Mouse (Mus musculus) layer of hippocampus, adult 18-20 months (tissue): Measurements from ENCODE around the gene Cenpx. TPM values are rescaled to one million over a fixed set of nuclear protein-coding genes. Genes with fewer than 3 reads are reported as not detected.
"Not testable (repeated sequence)": the region's sequence is repeated elsewhere in the genome, so short reads cannot be mapped to it uniquely, and the experiment has no call there.

ENCODE experiments used
- DNase-seq, 2 experiments: peaks; one replicate each; pipeline ENCODE4 v3.0.0; 2022; ENCODE audit warnings: low spot score in 2 of 2
- total RNA-seq, 2 experiments: library from RNA; stranded (reverse); gene quantifications; 2 replicates each; pipeline ENCODE4 v1.2.3; 2021

Gene Cenpx
- total RNA-seq, 2 experiments from 2014 or later: 15.8 to 18.7 TPM

DNA sequence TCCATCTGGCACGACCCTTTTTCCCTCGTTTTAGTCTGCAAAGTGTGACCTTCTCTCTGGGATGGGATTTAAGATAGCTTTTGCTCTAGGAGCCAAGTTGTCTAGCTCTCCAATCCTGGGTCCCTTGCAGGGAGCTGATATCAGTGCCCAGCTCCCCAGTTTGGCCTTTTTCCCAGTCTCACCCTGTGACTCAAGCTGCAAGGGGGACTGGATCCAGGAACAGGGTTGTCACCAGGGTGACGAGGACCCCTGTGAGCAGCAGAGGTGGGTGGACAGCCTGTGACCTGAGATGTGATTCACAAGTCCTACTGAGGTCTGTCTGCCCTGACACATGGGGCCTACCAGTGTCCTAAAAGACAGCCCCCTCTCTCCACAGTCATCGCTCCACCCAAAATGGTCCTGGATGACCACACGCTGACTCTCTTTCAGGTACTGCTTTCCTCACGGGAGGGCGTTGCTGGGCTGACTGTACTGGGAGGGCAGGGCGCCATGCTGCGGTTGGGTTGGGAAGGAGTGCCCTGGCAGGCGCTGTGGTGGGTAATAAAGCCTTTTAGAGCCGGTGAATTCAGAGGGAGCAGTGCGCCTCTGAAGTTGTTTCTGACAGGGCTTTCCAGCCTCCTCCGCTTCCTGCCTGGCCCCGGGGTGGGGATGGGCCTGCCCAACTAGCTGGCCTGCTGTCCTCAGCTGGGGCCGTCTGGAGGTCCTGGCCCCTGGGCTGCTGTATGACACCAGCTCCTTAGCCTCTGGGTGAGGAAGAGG is 9.7 kb downstream of the Cenpx start:
- no peak for DNase-seq

DNA sequence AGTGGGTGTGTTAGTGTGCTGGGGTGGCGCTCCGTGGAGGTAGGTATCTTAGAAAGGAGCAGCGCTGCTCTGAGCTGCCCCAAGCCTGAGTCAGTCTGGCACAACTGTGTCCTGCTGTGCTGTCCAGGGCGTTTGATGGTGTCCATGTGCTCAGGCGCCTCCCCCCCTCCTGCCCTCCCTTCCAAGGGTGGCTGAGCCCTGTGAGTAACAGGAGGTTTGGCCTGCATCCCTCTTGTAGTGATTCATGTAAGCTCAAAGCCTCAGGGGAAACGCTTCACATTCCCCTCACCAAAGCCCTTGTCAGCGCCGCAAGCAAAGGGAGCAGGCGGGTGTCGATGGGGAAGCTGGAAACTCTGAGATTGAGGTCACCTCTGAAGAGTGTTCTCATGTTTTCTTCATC is 15.8 kb downstream of the Cenpx start:
- DNase-seq: no peak

DNA sequence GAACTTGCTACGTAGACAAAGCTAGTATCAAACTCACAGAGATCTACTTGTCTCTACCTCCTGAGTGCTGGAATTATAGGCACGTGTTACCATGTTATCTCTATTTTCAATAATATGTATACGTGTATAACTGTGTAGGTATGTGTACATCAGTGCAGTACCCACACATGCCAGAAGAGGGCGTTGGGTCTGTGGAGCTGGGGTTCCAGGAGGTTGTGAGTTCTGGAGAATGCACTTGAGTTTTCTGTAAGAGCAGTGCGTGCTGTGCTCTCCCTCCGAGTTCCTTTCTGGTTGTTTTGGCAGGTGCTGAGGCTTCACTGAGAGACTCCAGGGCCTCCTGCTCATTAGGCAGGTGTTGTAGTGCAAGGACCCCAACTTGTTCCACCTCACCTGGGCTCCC is 17.0 kb downstream of the Cenpx start:
- DNase-seq: no peak

DNA sequence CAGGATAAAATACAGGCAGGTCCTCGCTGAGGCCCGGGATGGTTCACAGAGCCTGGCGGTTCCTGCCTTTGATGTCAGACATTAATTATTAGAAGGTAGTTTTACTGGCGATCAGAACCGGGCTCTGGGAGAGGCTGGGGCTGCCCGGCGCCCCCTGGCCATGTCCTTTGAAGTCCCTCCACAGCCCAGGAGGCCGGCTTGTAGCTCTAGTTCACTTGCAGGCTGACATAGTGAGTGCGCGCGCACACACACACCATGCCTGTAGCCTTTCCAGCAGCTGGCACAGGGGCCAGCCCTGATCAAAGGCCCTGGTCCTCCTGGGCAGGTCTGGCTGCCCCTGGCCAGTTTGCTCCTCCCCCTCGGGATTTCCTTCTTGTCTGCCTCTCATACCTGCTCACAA is 17.9 kb downstream of the Cenpx start:
- DNase-seq: no peak

DNA sequence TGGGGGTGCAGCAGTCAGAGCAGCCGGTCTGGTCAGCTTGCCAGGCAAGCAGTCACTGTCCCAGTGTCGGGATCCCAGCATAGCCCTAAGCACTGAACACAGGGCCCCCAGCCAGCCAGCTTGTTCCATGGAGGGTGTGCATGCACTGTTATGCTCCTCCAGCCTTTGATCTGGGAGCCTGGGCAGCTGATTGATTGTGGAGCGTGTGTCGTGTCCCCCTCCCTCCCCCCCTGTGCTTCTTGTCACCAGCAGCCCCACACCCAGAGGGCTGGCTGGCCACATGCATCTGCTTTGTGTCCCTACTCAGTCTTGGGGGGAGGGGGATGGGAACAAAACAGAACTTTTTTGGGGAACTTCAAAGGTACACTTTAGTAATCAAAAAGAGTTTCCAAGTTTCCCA is 18.4 kb downstream of the Cenpx start:
- DNase-seq: no peak

DNA sequence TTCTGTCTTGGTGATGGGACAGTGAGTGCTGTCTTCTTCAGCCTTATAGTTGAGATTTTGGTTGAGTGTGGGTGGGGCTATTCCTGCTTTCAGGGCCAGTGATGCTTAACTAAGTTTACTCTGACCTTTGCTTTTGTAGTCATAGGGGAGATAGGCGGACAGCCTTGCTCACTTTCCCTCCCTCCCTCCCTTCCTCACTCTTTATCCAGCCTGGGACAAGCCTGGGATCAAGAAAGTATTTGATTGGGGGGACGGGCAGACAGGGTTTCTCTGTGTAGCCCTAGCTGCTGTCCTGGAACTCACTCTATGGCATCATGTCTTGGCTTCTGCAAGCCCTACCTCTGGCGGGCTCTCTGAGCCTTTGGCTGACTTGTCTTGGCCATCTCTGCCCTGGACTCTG is 20.1 kb downstream of the Cenpx start:
- no peak for DNase-seq

DNA sequence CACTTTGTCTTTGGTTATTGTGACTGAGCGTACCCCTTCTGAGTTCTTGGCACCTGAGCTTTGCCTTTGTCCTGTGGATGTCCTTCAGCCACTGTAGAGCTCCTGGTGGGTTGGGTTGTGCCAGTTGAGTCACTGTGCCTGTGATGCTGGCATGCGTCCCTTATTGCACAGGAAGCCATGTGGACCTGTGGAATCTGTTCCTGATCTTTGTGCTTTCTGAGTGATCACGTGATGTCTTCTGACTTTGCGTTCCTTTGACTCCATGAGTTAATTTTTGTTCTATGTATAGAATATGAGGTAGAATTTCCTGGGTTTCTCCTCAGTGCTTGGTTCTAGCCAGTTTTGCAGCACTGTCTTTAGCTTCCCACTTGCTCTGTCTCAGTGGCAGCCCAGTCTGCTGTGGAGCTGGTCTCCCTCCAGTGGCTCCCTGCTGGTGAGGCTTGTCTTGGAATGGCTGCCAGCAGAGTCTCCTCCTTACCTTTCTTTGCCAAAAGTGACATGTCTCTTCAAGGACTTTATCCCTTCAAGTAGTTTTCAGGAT is 21.0 kb downstream of the Cenpx start:
- DNase-seq: peak in 1 of 2 experiments; percentile 60

DNA sequence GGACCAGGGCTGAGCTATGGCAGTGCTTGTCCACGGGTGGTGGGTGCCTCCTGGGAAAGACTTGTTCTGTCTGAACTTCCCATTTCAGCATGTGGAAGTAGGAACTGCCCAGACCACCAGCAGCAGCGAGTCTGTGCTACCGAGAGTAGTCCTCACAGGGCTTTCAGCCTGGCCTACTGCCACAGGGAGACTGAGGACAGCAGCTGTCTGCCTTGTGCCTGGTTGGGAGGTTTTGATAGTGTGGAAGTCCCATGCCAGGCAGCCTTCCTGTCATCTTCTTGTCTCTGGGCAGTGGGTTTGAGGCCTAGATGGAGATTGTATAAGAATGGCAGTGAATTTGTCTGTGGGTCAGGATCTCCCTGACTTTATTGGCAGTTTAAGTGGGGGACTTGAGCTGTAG is 24.2 kb downstream of the Cenpx start:
- no peak for DNase-seq

DNA sequence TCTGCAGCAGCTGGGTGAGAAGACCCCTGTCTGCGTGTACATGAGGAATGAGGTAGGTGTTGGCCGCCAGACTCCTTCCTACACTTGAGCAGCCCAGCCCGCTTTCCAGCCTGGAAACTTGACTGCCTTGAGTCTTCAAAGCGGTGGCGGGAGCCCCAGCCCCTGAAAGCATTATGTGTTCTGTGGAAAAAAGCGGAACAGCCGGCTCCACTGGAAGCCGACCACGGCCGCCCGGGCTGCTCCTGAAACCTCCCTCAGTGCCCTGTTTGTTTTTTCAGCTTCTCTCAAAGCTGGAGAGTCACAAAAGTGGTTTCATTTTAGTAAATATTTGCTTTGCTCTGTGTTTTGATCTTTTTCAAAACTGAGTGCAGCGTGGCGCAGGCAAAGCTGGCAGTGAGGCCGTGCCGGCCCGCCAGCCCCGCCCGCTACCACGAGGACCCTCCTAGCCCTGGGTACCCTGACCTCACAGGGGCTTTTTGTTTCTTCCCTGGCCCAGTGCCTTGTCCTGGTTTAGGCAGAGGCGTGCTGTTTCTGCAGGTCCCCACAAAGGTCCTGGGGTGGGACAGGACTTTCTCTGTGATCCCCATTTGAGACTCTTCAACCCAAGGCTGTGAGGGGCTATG is 26.8 kb downstream of the Cenpx start:
- no peak for DNase-seq

DNA sequence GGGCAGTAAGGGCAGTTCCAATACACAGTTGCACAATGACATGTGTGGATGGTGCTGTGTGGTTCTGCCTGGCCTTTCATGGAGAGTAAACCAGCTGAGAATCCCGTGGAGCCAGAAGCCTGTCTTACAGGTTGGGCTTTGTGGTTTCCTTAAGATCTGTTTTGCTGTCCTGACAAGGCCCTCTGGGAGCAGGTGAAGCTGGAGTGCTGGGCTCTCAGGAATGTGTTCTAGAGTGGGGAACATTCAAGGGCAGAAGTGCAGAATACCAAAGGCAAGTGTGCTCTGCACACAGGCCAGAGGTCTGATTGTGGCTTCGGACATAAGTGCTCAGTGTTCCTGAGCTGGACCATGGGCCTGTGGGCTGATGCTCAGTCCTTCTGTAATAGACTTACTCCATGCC is 28.9 kb downstream of the Cenpx start:
- no peak for DNase-seq

DNA sequence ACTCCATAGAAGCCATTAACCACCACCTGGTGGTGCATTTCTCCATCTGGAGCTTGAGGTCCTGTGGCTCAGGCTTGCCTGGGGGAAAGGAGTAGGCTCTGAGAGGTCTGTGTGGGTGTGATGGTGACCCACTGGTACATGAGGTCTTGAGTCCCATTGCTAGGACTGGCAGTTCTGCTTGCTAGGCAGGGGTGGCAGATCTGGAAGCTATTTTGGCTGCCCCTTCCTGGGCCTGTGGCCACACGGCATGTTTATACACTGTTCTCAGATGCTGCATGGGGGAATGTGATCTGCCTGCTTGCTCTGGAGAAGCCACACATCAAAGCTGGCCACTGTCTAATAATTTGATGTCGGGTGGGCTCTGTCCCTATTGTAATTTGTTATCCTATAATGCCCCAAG is 29.5 kb downstream of the Cenpx start:
- DNase-seq: no peak

DNA sequence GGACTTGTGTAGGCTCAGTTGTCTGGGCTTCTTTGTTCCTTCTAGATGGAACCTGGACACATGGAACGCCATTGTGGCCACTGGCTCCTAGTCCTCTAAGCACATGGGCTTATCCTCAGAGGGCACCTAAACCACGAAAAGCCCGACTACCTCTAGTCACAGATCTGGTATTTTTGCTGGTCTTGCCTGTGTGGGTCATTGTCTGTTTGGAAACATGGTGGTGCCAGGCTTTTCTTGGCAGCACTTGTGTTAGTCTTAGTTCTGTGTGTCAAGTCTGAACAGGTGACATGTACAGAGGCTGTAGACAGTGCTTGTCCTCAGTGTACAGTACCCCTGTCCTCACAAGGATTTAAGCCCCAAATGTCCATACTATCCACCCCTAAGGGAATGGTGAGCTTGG is 30.0 kb downstream of the Cenpx start:
- no peak for DNase-seq

DNA sequence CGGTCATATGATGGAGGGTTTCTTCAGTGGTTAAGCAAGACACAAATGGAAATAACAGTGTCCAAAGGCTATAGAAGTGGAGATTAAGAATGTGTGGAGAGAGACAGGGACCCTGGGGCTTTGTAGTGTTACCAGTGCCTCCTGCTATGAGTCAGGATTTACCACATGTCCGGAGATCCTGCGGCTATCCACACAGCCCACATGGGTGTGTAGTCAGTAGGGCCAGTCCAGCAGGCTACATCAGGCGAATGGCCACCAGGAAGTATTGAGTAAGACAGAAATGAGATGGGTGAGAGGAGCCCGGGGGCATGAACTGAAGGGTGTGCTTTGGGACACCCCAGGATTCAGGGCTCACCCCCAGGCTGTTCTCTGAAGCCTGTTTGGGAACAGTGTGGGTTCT is 30.9 kb downstream of the Cenpx start:
- DNase-seq: no peak

DNA sequence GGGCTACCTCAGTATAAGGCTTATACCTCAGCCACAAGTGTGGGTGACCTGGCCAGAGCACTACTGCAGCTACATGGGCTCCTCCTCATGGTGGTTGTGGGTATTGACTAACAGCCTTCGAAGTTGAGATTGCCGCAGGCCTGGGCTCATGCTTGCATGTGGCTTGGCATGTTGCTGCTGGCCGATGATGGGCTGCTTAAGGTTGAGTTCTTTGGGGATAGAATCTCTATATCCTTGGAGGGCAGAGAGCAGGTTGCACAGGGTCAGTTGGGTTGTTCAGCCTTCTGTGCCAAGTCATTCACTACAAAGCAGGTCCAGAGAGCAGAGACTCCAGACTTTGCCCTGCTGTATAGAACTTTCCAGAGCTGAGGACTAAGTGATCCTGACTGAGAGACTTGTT is 33.6 kb downstream of the Cenpx start:
- no peak for DNase-seq

DNA sequence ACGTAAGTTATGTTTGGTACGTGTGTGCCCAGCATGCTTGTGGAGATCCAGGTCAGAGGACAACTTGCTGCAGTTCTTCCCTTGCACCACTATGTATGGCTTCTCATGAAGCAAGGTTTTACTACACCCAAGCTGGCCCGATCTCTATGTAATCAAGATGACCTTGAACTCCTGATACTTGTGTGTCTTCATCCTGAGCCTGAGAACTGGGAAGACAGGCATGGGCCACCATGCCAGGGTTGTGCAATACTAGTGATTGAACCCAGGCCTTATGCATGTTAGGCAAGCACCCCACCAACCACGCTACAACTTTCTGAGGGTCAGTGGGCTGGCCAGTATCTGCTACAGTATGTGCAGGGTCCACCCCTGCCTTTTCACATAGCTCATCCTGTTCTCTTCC is 36.6 kb downstream of the Cenpx start:
- DNase-seq: no peak

DNA sequence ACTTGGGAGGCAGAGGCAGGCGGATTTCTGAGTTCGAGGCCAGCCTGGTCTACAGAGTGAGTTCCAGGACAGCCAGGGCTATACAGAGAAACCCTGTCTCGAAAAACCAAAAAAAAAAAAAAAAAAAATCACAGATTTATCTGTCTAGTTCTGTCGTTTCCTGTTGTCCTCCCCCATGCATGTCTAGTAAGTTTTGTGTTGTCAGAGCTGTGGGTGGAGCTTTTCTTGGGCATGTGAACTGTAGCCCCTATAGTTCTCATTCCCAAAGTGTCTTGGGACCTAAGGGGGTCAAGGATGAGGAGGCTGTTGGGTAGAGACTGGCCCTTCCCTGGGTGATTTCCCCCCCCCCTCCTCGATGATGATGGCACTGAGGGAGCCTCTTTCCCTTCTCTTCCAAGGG is 37.7 kb downstream of the Cenpx start:
- DNase-seq: not testable (repeated sequence)

DNA sequence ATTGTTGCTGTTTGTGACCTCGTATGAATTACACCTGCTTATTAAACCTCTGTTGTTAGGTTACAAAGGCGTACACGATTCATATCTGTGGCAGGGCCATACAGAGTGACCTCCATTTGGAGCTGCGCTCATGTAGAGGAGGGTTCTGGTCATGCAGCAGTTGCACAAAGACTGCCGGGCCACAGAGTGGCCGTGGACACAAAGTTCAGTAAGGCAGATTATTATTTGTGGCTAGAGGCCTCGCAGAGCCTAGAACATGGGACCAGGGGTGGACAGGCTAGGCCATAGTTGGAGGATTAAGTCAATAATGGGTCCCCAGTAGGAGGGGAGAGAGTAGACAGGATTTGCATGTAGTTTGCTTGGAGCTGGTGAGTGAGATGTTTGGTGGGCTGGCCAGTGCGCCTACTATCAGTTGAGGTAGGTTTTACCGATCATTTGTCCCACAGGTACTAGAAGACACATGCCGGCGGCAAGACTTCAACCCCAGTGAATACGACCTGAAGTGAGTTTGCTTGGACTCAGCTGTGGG is 39.9 kb downstream of the Cenpx start:
- DNase-seq: no peak

DNA sequence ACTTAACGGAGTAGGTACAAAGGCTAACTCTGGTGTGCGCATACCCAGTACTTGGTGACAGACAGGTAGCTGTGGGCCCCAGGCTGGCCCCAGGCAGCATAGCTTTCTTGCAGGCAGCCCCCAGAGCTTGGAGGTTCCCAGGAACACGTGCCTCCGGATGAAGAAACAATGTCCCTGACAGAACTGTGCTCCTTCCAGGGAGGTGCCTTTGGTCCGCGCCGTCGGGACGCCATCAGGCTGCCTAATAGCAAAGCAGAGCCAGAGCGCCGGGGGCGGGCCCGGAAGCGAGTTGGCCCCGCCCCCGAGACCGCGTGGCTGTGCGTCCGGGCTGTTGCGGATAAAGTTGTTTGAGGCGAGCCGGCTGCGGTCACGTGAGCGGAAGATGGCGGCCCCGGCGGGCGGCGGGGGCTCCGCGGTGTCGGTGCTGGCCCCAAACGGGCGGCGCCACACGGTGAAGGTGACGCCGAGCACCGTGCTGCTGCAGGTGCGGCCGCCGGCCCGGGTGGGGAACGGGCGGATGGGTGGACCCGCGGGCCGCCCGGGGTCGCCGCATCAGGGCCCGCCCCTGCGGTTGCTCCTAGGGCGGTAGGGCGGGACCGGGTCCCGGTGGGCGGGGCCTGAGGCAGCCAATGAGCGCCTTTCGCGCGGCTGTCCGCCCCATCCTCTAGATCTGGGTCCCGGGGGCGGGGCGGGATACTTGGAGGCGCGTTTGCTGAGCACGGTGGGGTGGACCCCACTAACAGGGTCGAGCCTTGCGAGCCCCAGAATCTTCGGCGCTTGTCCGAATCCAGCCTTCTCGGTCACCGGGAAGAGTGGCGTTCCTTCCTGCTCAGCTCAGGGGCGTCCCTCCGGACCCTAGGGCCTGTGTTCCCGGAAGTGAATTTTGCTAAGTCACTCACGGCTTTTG is 40.6 kb downstream of the Cenpx start, which contains the start of gene Aspscr1:
Aspscr1 (plus strand) TSS at position 287 of the 907 bp plus-strand sequence.
- peak; percentile 90 to 95 for DNase-seq

DNA sequence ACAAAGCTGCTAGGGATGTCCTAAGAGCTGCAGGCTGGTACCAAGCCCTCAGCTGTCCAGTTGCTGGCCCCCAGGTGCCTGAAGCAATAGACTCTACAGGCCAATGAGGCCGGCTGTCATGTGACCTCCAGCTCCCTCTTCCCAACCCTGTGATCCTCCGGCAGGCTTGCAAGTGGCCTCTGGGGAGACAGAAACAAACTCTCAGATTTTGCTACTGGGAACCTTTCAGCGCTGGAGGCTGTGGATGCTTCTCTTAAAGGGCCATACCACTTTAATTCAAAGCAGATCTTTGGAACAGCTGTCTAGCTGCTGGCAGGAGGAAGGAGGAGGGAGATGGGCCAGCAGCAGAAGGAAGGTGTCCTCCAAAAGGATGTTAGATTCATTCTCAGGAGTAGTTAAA is 46.9 kb downstream of the Cenpx start:
- no peak for DNase-seq

DNA sequence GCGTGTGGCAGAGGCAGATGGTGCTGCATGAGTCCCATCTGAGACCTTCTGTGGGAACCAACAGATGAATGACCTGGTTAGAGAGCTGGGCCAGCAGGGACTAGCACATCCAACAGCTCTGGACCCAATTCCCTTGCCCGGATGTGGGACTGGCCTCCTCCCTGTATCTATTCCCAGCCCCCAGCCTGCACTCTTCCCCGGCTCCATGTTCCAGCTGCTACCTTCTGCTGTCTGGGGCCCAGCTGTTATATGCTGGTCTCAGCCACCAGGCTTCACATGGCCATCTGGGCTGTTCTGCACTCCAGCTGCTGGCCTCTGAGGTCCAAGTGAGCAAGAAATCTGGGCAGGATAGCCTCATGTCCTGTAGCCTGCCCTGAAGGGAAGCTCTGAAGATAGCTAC is 48.1 kb downstream of the Cenpx start:
- DNase-seq: no peak

DNA sequence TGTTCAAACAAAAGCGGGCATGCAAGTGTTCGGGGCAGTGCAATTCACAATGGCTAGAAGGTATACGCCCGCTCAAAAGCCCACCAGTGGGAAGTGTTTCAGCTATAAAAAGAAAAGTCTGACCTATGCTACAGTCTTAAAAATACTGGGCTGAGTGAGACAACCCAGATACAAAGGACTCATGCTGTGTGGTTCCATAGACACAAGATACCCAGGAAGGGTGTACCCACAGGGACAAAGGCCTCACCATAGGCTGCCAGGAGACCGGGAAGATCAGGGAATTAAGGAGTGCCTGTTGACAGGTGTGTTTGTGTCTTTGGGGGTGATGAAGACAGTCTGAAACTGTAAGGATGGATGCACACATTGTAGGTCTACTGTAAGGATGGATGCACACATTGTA is 49.8 kb downstream of the Cenpx start:
- DNase-seq: no peak

DNA sequence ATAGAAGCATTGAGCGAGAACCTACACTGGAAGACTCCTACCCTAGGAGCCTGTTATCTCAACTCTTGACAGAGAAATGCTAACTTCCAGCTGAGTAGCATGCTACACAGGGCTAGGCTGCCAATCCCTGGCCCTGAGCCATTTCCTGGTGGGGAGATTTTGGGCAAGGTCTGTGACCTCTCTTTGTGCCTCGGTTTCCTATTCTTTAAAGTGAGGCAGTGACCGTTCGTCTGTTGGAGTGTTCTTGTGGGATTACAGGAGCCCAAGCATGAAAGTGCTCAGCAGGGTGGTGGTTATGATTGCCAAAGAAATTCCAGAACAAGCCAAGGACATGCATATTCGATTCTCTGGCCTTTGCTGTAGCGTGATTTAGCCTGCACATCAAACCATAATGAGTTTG is 50.8 kb downstream of the Cenpx start:
- no peak for DNase-seq
